Mouse (Mus musculus) CH12.LX (cell line): Measurements from ENCODE around the gene Pde8a. TPM values are rescaled to one million over a fixed set of nuclear protein-coding genes. Genes with fewer than 3 reads are reported as not detected.

Source experiments
- DNase-seq: peaks from one replicate; pipeline ENCODE4 v3.0.0-alpha.2; 2013; ENCODE audit errors: extremely low read depth
- H3K27ac ChIP-seq: 2 replicates; pipeline ENCODE4 v1.5.1; 2012; ENCODE audit warnings: low read depth, mild to moderate bottlenecking, control low read depth, moderate library complexity; ENCODE audit not compliant: insufficient read depth
- H3K27me3 ChIP-seq: replicated peaks from 2 replicates; pipeline ENCODE3; 2012; ENCODE audit warnings: inconsistent platforms
- H3K36me3 ChIP-seq, 2 experiments: replicated peaks in 1 of 2; 2 replicates each; pipeline versions ENCODE3 to v1.6.1; 2012; ENCODE audit warnings: inconsistent platforms in 1 of 2, low read length in 1 of 2, mild to moderate bottlenecking in 1 of 2, mixed read lengths in 1 of 2, moderate library complexity in 1 of 2; ENCODE audit not compliant: control insufficient read depth in 1 of 2, insufficient read depth in 1 of 2
- H3K4me1 ChIP-seq, 2 experiments: 2 replicates each; pipeline ENCODE4 v1.6.1; 2012; ENCODE audit warnings: inconsistent platforms in 1 of 2, moderate library complexity in 1 of 2; ENCODE audit not compliant: insufficient read depth in 2 of 2, control insufficient read depth in 1 of 2
- H3K4me2 ChIP-seq: 2 replicates; pipeline ENCODE4 v1.6.1; 2012; ENCODE audit warnings: low read depth, mild to moderate bottlenecking, control low read depth; ENCODE audit not compliant: poor library complexity, insufficient read depth, severe bottlenecking
- H3K4me3 ChIP-seq, 3 experiments: fragments of 150-350 bp in 1 of 3; sonication (generic) in 1 of 3; replicated peaks in 1 of 3; 2 replicates each; pipeline versions ENCODE3 to v1.5.1; 2011 to 2012; ENCODE audit warnings: low read depth in 2 of 3, low read length in 2 of 3, mild to moderate bottlenecking in 2 of 3, moderate library complexity in 2 of 3, control low read depth in 1 of 3, improper control_type of control experiment in 1 of 3, inconsistent platforms in 1 of 3, mixed read lengths in 1 of 3; ENCODE audit not compliant: poor library complexity in 1 of 3
- H3K79me2 ChIP-seq: replicated peaks from 2 replicates; pipeline ENCODE4 v1.6.1; 2012; ENCODE audit warnings: mild to moderate bottlenecking, moderate library complexity; ENCODE audit not compliant: control insufficient read depth, poor library complexity, insufficient read depth, severe bottlenecking; ENCODE audit errors: extremely low read depth
- H3K9ac ChIP-seq: 2 replicates; pipeline ENCODE4 v1.6.1; 2012; ENCODE audit warnings: low read depth, mild to moderate bottlenecking, control low read depth, moderate library complexity; ENCODE audit not compliant: insufficient read depth
- H3K9me3 ChIP-seq: replicated peaks from 2 replicates; pipeline ENCODE3; 2012; ENCODE audit warnings: low read length, inconsistent platforms, mixed read lengths
- CHD1 ChIP-seq: IDR thresholded peaks from 2 replicates; pipeline ENCODE4 v1.6.1; 2012; ENCODE audit warnings: low read depth, low read length, improper control_type of control experiment, inconsistent platforms
- ELF1 ChIP-seq: IDR thresholded peaks from 2 replicates; pipeline ENCODE4 v1.6.1; 2014; ENCODE audit warnings: low read depth, mild to moderate bottlenecking, inconsistent platforms, low read length, improper control_type of control experiment
- JUN ChIP-seq: IDR thresholded peaks from 2 replicates; pipeline ENCODE4 v1.6.1; 2011; ENCODE audit warnings: low read depth, mild to moderate bottlenecking, low read length, improper control_type of control experiment, moderate library complexity; ENCODE audit not compliant: insufficient read depth
- JUND ChIP-seq: conservative IDR thresholded peaks from 2 replicates; pipeline ENCODE4 v1.6.1; 2011; ENCODE audit warnings: low read depth, low read length, improper control_type of control experiment
- KAT2A ChIP-seq: IDR thresholded peaks from 2 replicates; pipeline ENCODE4 v1.6.1; 2012; ENCODE audit warnings: low read length, improper control_type of control experiment, inconsistent platforms; ENCODE audit not compliant: insufficient replicate concordance
- MAX ChIP-seq: IDR thresholded peaks from 2 replicates; pipeline ENCODE4 v1.6.1; 2011; ENCODE audit warnings: low read length, improper control_type of control experiment
- MEF2A ChIP-seq: IDR thresholded peaks from 2 replicates; pipeline ENCODE4 v1.6.1; 2014; ENCODE audit warnings: low read depth, mild to moderate bottlenecking, inconsistent platforms, low read length, improper control_type of control experiment, borderline replicate concordance
- MYC ChIP-seq: IDR thresholded peaks from 2 replicates; pipeline ENCODE4 v1.6.1; 2011; ENCODE audit warnings: low read depth, mild to moderate bottlenecking, improper control_type of control experiment, low read length
- NRF1 ChIP-seq: IDR thresholded peaks from 2 replicates; pipeline ENCODE4 v1.6.1; 2014; ENCODE audit warnings: low read depth, mild to moderate bottlenecking, inconsistent platforms, low read length, improper control_type of control experiment, moderate library complexity
- RAD21 ChIP-seq: IDR thresholded peaks from 2 replicates; pipeline ENCODE4 v1.6.1; 2011; ENCODE audit warnings: low read depth, mild to moderate bottlenecking, low read length, improper control_type of control experiment, moderate library complexity
- SIN3A ChIP-seq: IDR thresholded peaks from 2 replicates; pipeline ENCODE4 v1.6.1; 2012; ENCODE audit warnings: low read length, improper control_type of control experiment, inconsistent platforms
- TBP ChIP-seq: conservative IDR thresholded peaks from 2 replicates; pipeline ENCODE4 v1.6.1; 2011; ENCODE audit warnings: low read depth, low read length, improper control_type of control experiment
- TCF12 ChIP-seq: IDR thresholded peaks from 2 replicates; pipeline ENCODE4 v1.6.1; 2014; ENCODE audit warnings: low read depth, mild to moderate bottlenecking, inconsistent platforms, low read length, improper control_type of control experiment
- UBTF ChIP-seq: IDR thresholded peaks from 2 replicates; pipeline ENCODE4 v1.6.1; 2012; ENCODE audit warnings: low read depth, mild to moderate bottlenecking, inconsistent platforms, low read length, improper control_type of control experiment, moderate library complexity
- USF1 ChIP-seq: IDR thresholded peaks from 2 replicates; pipeline ENCODE4 v1.6.1; 2014; ENCODE audit warnings: low read depth, mild to moderate bottlenecking, inconsistent platforms, low read length, improper control_type of control experiment
- USF2 ChIP-seq: conservative IDR thresholded peaks from 2 replicates; pipeline ENCODE4 v1.6.1; 2011; ENCODE audit warnings: low read depth, low read length, improper control_type of control experiment
- ZC3H11A ChIP-seq: IDR thresholded peaks from 2 replicates; pipeline ENCODE4 v1.6.1; 2012; ENCODE audit warnings: low read depth, mild to moderate bottlenecking, inconsistent platforms, low read length, improper control_type of control experiment
- dilution Hi-C: fragments of 300-500 bp; cut with MboI; formaldehyde crosslinking; loops from 2 replicates; pipeline ENCODE4 v1.14.3; 2020; ENCODE audit warnings: low sequenced_read_pairs; ENCODE audit not compliant: extremely low pct_unique_long_range_greater_than_20kb, extremely low pct_ligation_motif_present
- in situ Hi-C: fragments of 300-500 bp; cut with MboI; formaldehyde crosslinking; loops from 3 replicates; pipeline ENCODE4 v1.14.3; 2019; ENCODE audit warnings: low sequenced_read_pairs, low pct_ligation_motif_present, low pct_unique_long_range_greater_than_20kb, mixed read lengths
- polyA plus RNA-seq: library from polyadenylated mRNA; unstranded; fragments of >175 nt; gene quantifications from 2 replicates; pipeline ENCODE4 v1.2.1, GENCODE M21; 2012; ENCODE audit warnings: low read depth; ENCODE audit not compliant: insufficient read length
- total RNA-seq, 2 experiments: library from RNA; depleted of rRNA; stranded (reverse); fragments of 300-350 nt in 1 of 2; fragments of >200 nt in 1 of 2; gene quantifications; 2 replicates each; pipeline ENCODE4 v1.2.3; 2012 to 2014

The Pde8a gene
- total and polyA plus RNA-seq, 3 experiments = 8.3 to 22.7 (median 9.1) TPM

DNA sequence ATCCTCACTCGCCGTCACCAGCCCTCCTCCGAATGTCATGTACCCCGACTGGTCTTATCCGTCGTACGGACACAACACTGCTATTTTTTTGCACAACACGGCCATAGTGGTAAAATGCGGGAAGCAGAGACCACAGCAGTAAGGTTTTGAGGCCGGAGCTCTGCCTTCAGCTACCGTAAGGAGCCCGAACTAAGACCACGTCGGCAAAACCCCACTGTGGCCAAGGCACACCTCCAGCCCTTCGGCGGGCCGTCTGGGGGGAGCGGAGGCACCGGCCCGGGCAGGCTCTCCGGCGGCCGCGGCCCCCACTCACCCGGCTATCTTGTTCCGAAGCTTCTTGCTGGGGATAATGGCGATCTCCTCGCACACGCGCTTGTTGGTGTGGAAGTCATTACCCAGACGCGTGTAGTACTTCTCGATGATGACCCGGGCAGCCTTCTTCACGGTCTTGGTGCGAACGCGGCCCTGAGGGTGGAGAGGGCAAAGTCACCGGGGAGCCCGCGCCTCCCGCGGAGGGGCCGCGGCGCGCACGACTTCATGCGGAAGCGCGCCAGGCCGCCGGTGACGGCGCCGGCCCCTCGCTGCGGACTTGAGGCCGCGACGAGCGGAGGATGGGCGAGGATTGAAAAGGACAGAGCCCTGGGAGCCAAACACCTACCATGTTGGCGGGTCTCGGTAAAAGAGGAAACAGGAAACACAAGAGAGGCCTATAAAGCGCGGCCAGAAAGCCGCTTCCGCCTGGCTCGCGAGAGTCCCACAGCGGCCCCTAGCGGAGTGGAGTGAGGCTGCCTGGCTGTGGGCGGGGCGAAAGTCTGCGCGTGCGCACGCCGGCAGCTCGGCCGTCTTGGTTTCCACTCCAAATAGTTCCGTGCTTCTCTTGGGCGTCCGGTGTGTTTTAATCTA is 131.4 kb downstream of the Pde8a start, which contains the start of gene Rps17 (continued):
- no peak for TF ChIP-seq JUN
- TF ChIP-seq TCF12 = peak; percentile 98
- 0 out of 2 replicates have a peak, but pooled peaks have one; percentile 13 for TF ChIP-seq UBTF
- TF ChIP-seq ELF1 = peak; percentile 94
- TF ChIP-seq RAD21 = no peak
- 0 out of 2 replicates have a peak, but pooled peaks have one; percentile 74 for TF ChIP-seq MEF2A
- peak; percentile 95 for TF ChIP-seq MYC
- TF ChIP-seq USF2 = no peak
- TF ChIP-seq NRF1 = peak; percentile 91
- peak; percentile 97 for TF ChIP-seq TBP
- TF ChIP-seq ZC3H11A = no peak
- TF ChIP-seq, all 38 proteins: peak for 22

DNA sequence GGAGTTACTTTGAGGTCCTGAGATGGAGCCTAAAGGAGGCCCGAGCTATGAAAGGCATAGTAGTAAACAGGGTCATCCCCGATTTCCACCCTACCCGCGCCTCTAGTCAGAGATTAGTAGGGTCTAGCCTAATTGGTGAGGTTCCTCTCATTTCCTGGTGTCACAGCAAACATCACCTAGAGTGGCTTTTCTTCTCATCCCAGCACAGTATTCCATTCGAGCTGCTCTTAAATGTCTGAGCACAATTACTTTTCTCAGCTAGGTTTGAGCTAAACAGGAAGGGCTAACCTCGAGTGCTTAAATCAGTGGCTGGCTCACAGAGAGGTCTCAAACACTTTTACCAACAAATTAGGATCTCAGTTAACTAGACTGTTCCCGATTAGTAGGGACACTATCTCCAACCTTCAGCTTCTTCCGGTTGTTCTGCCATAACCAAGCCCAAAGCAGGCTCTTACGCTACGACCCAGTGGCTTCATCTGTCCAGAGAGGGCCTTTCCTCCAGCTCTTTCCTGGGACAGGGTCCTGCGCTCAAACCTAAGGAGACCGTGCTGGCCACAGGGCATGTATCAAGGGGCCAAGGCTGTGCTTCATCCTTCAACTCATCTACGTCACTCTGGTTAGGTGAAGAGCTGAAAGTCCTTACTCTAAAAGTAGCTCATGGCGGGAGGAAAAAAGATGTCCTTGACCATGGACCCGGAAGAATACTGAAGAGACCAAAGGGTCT is 132.2 kb downstream of the Pde8a start:
- DNase-seq = no peak
- no peaks in the 10 kb centered on the region for H3K9me3 ChIP-seq
- 0 out of 2 replicates have a peak, but pooled peaks have one; percentile 3 for TF ChIP-seq SIN3A
- TF ChIP-seq TBP = no peak
- H3K27me3 ChIP-seq = no peaks in the 10 kb centered on the region
- H3K36me3 ChIP-seq = peaks cover 35 to 40% of the 10 kb centered on the region in 2 experiments
- peaks cover 36% of the 10 kb centered on the region for H3K79me2 ChIP-seq
- H3K4me2 ChIP-seq = peak overlapping the region; percentile 31
- dilution Hi-C loops (no loop called here), in situ Hi-C loops (no loop called here)
- no peak overlapping the region for H3K27ac ChIP-seq
- peaks cover 2 to 26% of the 10 kb centered on the region in 2 experiments; a peak in 2 of 4 replicates for H3K4me1 ChIP-seq
- peak overlapping the region; percentile 20 to 100 (median 41) for H3K4me3 ChIP-seq
- peak overlapping the region; percentile 18 for H3K9ac ChIP-seq

DNA sequence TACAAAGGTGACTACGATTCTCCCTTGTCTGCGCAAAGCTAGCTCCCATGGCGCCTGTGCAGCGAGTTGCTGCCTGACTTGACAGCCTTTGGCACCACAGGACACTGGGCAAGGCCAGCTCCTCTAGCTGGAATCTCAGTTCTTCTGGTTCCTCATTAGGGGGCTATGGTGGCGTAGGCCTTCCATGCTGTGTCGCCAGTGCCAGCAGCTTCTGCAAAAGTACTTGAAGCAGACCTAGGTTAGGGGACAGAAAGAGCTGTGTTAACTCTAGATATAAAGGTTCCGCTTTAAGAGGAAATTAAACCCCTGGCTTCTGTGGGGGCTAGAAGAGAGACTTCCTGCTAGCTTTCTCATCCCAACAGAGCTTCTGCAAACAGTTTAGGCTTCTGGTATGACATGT is 134.8 kb downstream of the Pde8a start:
- H3K4me1 ChIP-seq = peaks cover 0 to 5% of the 10 kb centered on the region in 2 experiments; a peak in 2 of 4 replicates
- dilution Hi-C loops (no loop called here), in situ Hi-C loops (no loop called here)
- DNase-seq = no peak
- H3K9me3 ChIP-seq = no peaks in the 10 kb centered on the region
- H3K27me3 ChIP-seq = no peaks in the 10 kb centered on the region
- H3K27ac ChIP-seq = no peak overlapping the region
- no peak overlapping the region for H3K9ac ChIP-seq
- H3K36me3 ChIP-seq = peaks cover 12 to 14% of the 10 kb centered on the region in 2 experiments
- peaks cover 18% of the 10 kb centered on the region for H3K79me2 ChIP-seq
- no peak overlapping the region for H3K4me3 ChIP-seq
- TF ChIP-seq CHD1 (no peak), MEF2A (no peak), TCF12 (no peak), ZC3H11A (no peak), TBP (no peak), USF1 (no peak), KAT2A (no peak), NRF1 (no peak), UBTF (no peak), MAX (no peak), JUND (no peak), USF2 (no peak)
- H3K4me2 ChIP-seq = no peak overlapping the region
